Mouse (Mus musculus) myocyte (in vitro differentiated cells): ENCODE measurements around the gene Islr.

Experiments
- CEBPB ChIP-seq: IDR thresholded peaks from 2 replicates; pipeline ENCODE4 v1.6.1; 2011; ENCODE audit warnings: mild to moderate bottlenecking, moderate library complexity; ENCODE audit not compliant: poor library complexity, insufficient read depth, severe bottlenecking
- MAX ChIP-seq: IDR thresholded peaks from one replicate; pipeline ENCODE4 v1.6.1; 2011; ENCODE audit warnings: low read depth, mild to moderate bottlenecking, control low read depth
- REST ChIP-seq: IDR thresholded peaks from one replicate; pipeline ENCODE4 v1.6.1; 2011; ENCODE audit warnings: mild to moderate bottlenecking, control low read depth, moderate library complexity; ENCODE audit not compliant: insufficient read depth, insufficient read length
- USF1 ChIP-seq: IDR thresholded peaks from one replicate; pipeline ENCODE4 v1.6.1; 2011; ENCODE audit warnings: low read depth, mild to moderate bottlenecking, control low read depth, moderate library complexity

DNA sequence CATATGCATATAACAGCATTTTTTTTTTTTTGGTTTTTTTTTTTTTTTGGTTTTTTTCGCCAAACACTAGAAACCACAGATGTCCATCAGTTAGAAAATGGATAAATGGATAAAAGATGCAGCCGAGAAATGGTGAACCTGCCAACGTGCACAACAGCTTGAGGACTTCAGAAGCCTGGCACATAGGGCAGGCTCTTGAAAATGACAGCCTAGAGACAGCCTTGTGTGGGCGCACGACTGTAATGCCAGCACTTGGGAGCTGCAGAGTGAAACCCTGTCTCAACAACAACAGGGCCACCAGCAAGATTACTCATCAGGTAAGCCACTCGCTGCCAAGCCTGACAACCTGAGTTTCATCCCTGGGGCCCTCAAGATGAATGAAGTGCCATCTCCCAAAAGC is 34.7 kb downstream of the Islr start:
- TF ChIP-seq CEBPB (no peak), REST (no peak), MAX (no peak), USF1 (no peak)
